Mouse (Mus musculus): ENCODE measurements at regions not wholly inside any gene's neighbourhood (a gene's known extent, or its start where the extent isn't known, plus 50 kb on each side); places are given as distances from the start of the nearest gene placed in this dataset.

- DNase-seq (ENCODE audit: low read depth in 1 of 2, low spot score in 2 of 2): no peak
These were observed 89.2 kb upstream of the Cxcr4 start for GRCm38 (mm10) chr1:128681261-128681660.

GRCm38 (mm10) chr1:128680538-128680937 lies 88.4 kb upstream of the Cxcr4 start:
- no peak for DNase-seq (ENCODE audit: low read depth in 1 of 2, low spot score in 2 of 2)

GRCm38 (mm10) chr1:128680012-128680411 lies 87.9 kb upstream of the Cxcr4 start:
- no peak for DNase-seq (ENCODE audit: low read depth in 1 of 2, low spot score in 2 of 2)

GRCm38 (mm10) chr1:128679005-128679980 lies 87.2 kb upstream of the Cxcr4 start:
- DNase-seq (ENCODE audit: low read depth in 1 of 2, low spot score in 2 of 2): no peak

- DNase-seq (ENCODE audit: low read depth in 1 of 2, low spot score in 2 of 2): peak; percentile 9 to 15
These were observed 83.4 kb upstream of the Cxcr4 start for GRCm38 (mm10) chr1:128675538-128675937.

GRCm38 (mm10) chr1:128672306-128672705 lies 80.2 kb upstream of the Cxcr4 start:
- DNase-seq (ENCODE audit: low read depth in 1 of 2, low spot score in 2 of 2): no peak

- DNase-seq (ENCODE audit: low read depth in 1 of 2, low spot score in 2 of 2): no peak
These were observed 79.4 kb upstream of the Cxcr4 start for GRCm38 (mm10) chr1:128671495-128671894.

GRCm38 (mm10) chr1:128671016-128671415 lies 78.9 kb upstream of the Cxcr4 start:
- DNase-seq (ENCODE audit: low read depth in 1 of 2, low spot score in 2 of 2): no peak

GRCm38 (mm10) chr1:128669241-128669666 lies 77.2 kb upstream of the Cxcr4 start:
- DNase-seq (ENCODE audit: low read depth in 1 of 2, low spot score in 2 of 2): no peak

- DNase-seq (ENCODE audit: low read depth in 1 of 2, low spot score in 2 of 2): no peak
These were observed 76.6 kb upstream of the Cxcr4 start for GRCm38 (mm10) chr1:128668718-128669117.

GRCm38 (mm10) chr1:128667121-128667762 lies 75.1 kb upstream of the Cxcr4 start:
- no peak for DNase-seq (ENCODE audit: low read depth in 1 of 2, low spot score in 2 of 2)

- no peak for DNase-seq (ENCODE audit: low read depth in 1 of 2, low spot score in 2 of 2)
These were observed 71.1 kb upstream of the Cxcr4 start for GRCm38 (mm10) chr1:128663207-128663606.

- DNase-seq (ENCODE audit: low read depth in 1 of 2, low spot score in 2 of 2): no peak
These were observed 67.8 kb upstream of the Cxcr4 start for GRCm38 (mm10) chr1:128659857-128660256.

GRCm38 (mm10) chr1:128658802-128659201 lies 66.7 kb upstream of the Cxcr4 start:
- no peak for DNase-seq (ENCODE audit: low read depth in 1 of 2, low spot score in 2 of 2)

GRCm38 (mm10) chr1:128654099-128654862 lies 62.2 kb upstream of the Cxcr4 start:
- DNase-seq (ENCODE audit: low read depth in 1 of 2, low spot score in 2 of 2): no peak

GRCm38 (mm10) chr1:128650596-128650995 lies 58.5 kb upstream of the Cxcr4 start:
- no peak for DNase-seq (ENCODE audit: low read depth in 1 of 2, low spot score in 2 of 2)

- DNase-seq (ENCODE audit: low read depth in 1 of 2, low spot score in 2 of 2): no peak
These were observed 57.5 kb upstream of the Cxcr4 start for GRCm38 (mm10) chr1:128649490-128650178.

- DNase-seq (ENCODE audit: low read depth in 1 of 2, low spot score in 2 of 2): no peak
These were observed 51.3 kb upstream of the Cxcr4 start for GRCm38 (mm10) chr1:128643316-128643776.

- peak; percentile 22 to 33 for DNase-seq (ENCODE audit: low read depth in 1 of 2, low spot score in 2 of 2)
These were observed 50.1 kb upstream of the Cxcr4 start for GRCm38 (mm10) chr1:128642212-128642611.

Measured in monocyte, adult 2 months (primary cell).